Mouse (Mus musculus) cortical plate, adult 2 months (tissue): ENCODE measurements around the gene Rnf208.

Source experiments
- CTCF ChIP-seq: fragments of 200-500 bp; IDR thresholded peaks from 2 replicates; pipeline ENCODE4 v1.5.1; 2011; ENCODE audit warnings: mild to moderate bottlenecking, control low read depth, low read length; ENCODE audit not compliant: insufficient read depth; ENCODE audit errors: extremely low read depth
- POLR2A ChIP-seq: fragments of 200-500 bp; IDR thresholded peaks from 2 replicates; pipeline ENCODE4 v1.6.1; 2011; ENCODE audit warnings: mild to moderate bottlenecking, low read length, control low read depth; ENCODE audit not compliant: insufficient read depth; ENCODE audit errors: extremely low read depth

- TF ChIP-seq CTCF: no peak
- TF ChIP-seq POLR2A: no peak
Measured at GRCm38 (mm10) chr2:25240310-25240709, 1.7 kb upstream of the Rnf208 start.
